Mouse (Mus musculus) C2C12 (cell line): Measurements from ENCODE around the gene H2-Aa. TPM values are rescaled to one million over a fixed set of nuclear protein-coding genes. Genes with fewer than 3 reads are reported as not detected.

Experiments used
- H3K27me3 ChIP-seq: one replicate; pipeline ENCODE4 v1.6.1; 2011; ENCODE audit not compliant: control insufficient read depth, insufficient read depth, insufficient read length
- H3K36me3 ChIP-seq: one replicate; pipeline ENCODE4 v1.6.1; 2011; ENCODE audit not compliant: control insufficient read depth, insufficient read depth
- H3K4me3 ChIP-seq: one replicate; pipeline ENCODE4 v1.5.1; 2011; ENCODE audit warnings: mild to moderate bottlenecking, control low read depth; ENCODE audit not compliant: poor library complexity, insufficient read depth, severe bottlenecking
- H3K79me2 ChIP-seq: one replicate; pipeline ENCODE4 v1.6.1; 2011; ENCODE audit not compliant: control insufficient read depth, insufficient read depth
- H3K79me3 ChIP-seq: one replicate; pipeline ENCODE4 v1.6.1; 2011; ENCODE audit warnings: low read depth, control low read depth
- H3ac ChIP-seq: one replicate; pipeline ENCODE3; 2011; ENCODE audit warnings: low read depth; ENCODE audit not compliant: control insufficient read depth, insufficient read length
- CEBPB ChIP-seq: IDR thresholded peaks from one replicate; pipeline ENCODE4 v1.6.1; 2011; ENCODE audit warnings: low read depth, mild to moderate bottlenecking, control low read depth, moderate library complexity
- CTCF ChIP-seq: IDR thresholded peaks from one replicate; pipeline ENCODE4 v1.5.1; 2011; ENCODE audit not compliant: control insufficient read depth, insufficient read depth, insufficient read length
- FOSL1 ChIP-seq: IDR thresholded peaks from one replicate; pipeline ENCODE4 v1.8.0; 2011; ENCODE audit warnings: mild to moderate bottlenecking, low read length; ENCODE audit not compliant: poor library complexity, insufficient read depth, severe bottlenecking
- MAX ChIP-seq: IDR thresholded peaks from one replicate; pipeline ENCODE4 v1.6.1; 2011; ENCODE audit warnings: mild to moderate bottlenecking, control low read depth
- MYOD1 ChIP-seq: IDR thresholded peaks from one replicate; pipeline ENCODE4 v1.6.1; 2011; ENCODE audit warnings: low read depth; ENCODE audit not compliant: control insufficient read depth, insufficient read length
- MYOG ChIP-seq: IDR thresholded peaks from one replicate; pipeline ENCODE4 v1.6.1; 2011; ENCODE audit not compliant: control insufficient read depth, insufficient read length; ENCODE audit errors: extremely low read depth
- USF1 ChIP-seq: IDR thresholded peaks from one replicate; pipeline ENCODE4 v1.6.1; 2011; ENCODE audit warnings: low read depth, mild to moderate bottlenecking, control low read depth, moderate library complexity
- polyA plus RNA-seq: library from polyadenylated mRNA; unstranded; fragments of >200 nt; fragmentation: generic; extraction: Trizol; gene quantifications from one replicate; pipeline ENCODE4 v1.2.1, GENCODE M21; 2012; ENCODE audit warnings: missing spikeins

H2-Aa gene
- polyA plus RNA-seq, 1 experiment: not detected

- no peaks in the 10 kb centered on the region for H3K79me3 ChIP-seq
- no peak overlapping the region for H3ac ChIP-seq
- H3K4me3 ChIP-seq: no peak overlapping the region
- no peaks in the 10 kb centered on the region for H3K36me3 ChIP-seq
- H3K79me2 ChIP-seq: no peaks in the 10 kb centered on the region
- TF ChIP-seq CEBPB: no peak
- TF ChIP-seq CTCF: no peak
- no peak for TF ChIP-seq MYOG
- no peak for TF ChIP-seq USF1
- TF ChIP-seq MYOD1: no peak
- TF ChIP-seq MAX: no peak
- TF ChIP-seq FOSL1: no peak
- H3K27me3 ChIP-seq: peaks cover 8% of the 10 kb centered on the region
Measured at GRCm38 (mm10) chr17:34268748-34269147, 18.9 kb downstream of the H2-Aa start.

DNA sequence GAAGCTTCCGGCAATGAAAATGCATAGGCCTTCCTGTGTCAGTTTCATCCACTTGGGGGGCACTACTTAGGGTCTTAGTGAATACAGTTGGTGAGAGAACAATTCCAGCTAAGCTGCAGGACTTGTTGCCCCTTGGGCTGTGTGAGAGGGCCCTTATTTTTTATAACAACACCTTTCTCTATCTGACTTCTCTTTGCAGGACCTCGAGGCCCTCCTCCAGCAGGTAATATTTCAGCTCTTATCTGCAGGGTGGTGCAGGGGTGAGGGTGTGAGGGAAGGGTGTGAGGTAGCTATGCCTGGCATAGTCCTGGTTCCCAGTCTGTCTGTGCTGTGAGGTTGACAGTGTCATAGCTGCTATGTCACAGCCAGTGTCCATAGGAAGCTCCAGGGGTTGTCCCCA is 19.4 kb downstream of the H2-Aa start:
- Histone ChIP-seq H3K27me3 (peaks cover 8% of the 10 kb centered on the region), H3K79me3 (no peaks in the 10 kb centered on the region), H3ac (no peak overlapping the region), H3K4me3 (no peak overlapping the region), H3K79me2 (no peaks in the 10 kb centered on the region), H3K36me3 (no peaks in the 10 kb centered on the region)
- TF ChIP-seq CTCF (no peak), CEBPB (no peak), FOSL1 (no peak), USF1 (no peak), MYOD1 (no peak), MAX (no peak), MYOG (no peak)

GRCm38 (mm10) chr17:34264452-34265351 is 22.9 kb downstream of the H2-Aa start:
- H3K36me3 ChIP-seq: no peaks in the 10 kb centered on the region
- H3K4me3 ChIP-seq: no peak overlapping the region
- H3K79me3 ChIP-seq: no peaks in the 10 kb centered on the region
- peaks cover 15% of the 10 kb centered on the region for H3K27me3 ChIP-seq
- H3ac ChIP-seq: no peak overlapping the region
- no peaks in the 10 kb centered on the region for H3K79me2 ChIP-seq
- TF ChIP-seq FOSL1 (no peak), CTCF (no peak), MYOG (no peak), MYOD1 (no peak), CEBPB (no peak), USF1 (no peak), MAX (no peak)

GRCm38 (mm10) chr17:34263811-34264371 is 23.7 kb downstream of the H2-Aa start:
- Histone ChIP-seq H3ac (no peak overlapping the region), H3K4me3 (no peak overlapping the region), H3K36me3 (no peaks in the 10 kb centered on the region), H3K79me2 (no peaks in the 10 kb centered on the region), H3K27me3 (peaks cover 15% of the 10 kb centered on the region), H3K79me3 (no peaks in the 10 kb centered on the region)
- TF ChIP-seq USF1 (no peak), FOSL1 (no peak), CEBPB (no peak), CTCF (no peak), MYOG (no peak), MYOD1 (no peak), MAX (no peak)

GRCm38 (mm10) chr17:34263068-34263467 is 24.6 kb downstream of the H2-Aa start:
- TF ChIP-seq MAX (no peak), CEBPB (no peak), FOSL1 (no peak), MYOD1 (no peak), MYOG (no peak), CTCF (no peak), USF1 (no peak)
- peaks cover 19% of the 10 kb centered on the region for H3K27me3 ChIP-seq
- no peak overlapping the region for H3K4me3 ChIP-seq
- H3ac ChIP-seq: no peak overlapping the region
- H3K79me3 ChIP-seq: no peaks in the 10 kb centered on the region
- H3K36me3 ChIP-seq: no peaks in the 10 kb centered on the region
- H3K79me2 ChIP-seq: no peaks in the 10 kb centered on the region
